Mouse (Mus musculus) NIH3T3 (cell line): ENCODE data around the gene Itgal.
A peak's percentile ranks its signal among the peaks of the same experiment; 100 is the strongest.
"Not testable (repeated sequence)": the region's sequence is repeated elsewhere in the genome, so short reads cannot be mapped to it uniquely, and the experiment has no call there.

Experiments used
- DNase-seq: peaks from one replicate; pipeline ENCODE4 v3.0.0-alpha.2; 2012; ENCODE audit warnings: low read depth

The Itgal gene

GRCm38 (mm10) chr7:127296098-127296497 lies at the start of gene Itgal:
Gene Itgal, plus strand, starts transcription at chr7:127296260.
- no peak for DNase-seq

GRCm38 (mm10) chr7:127250511-127250910 lies 45.5 kb upstream of the Itgal start:
- DNase-seq = not testable (repeated sequence)

- peak; percentile 50 for DNase-seq
Observed at GRCm38 (mm10) chr7:127252414-127252813, 43.6 kb upstream of the Itgal start.

- no peak for DNase-seq
Observed at GRCm38 (mm10) chr7:127253341-127253740, 42.7 kb upstream of the Itgal start.

- peak; percentile 96 for DNase-seq
Observed at GRCm38 (mm10) chr7:127253821-127254769, 42.0 kb upstream of the Itgal start.

- DNase-seq = no peak
Observed at GRCm38 (mm10) chr7:127255008-127255407, 41.1 kb upstream of the Itgal start.

- no peak for DNase-seq
Observed at GRCm38 (mm10) chr7:127255965-127256364, 40.1 kb upstream of the Itgal start.

GRCm38 (mm10) chr7:127256518-127256917 lies 39.5 kb upstream of the Itgal start:
- DNase-seq = no peak

GRCm38 (mm10) chr7:127259186-127259905 lies 36.7 kb upstream of the Itgal start:
- DNase-seq = no peak

GRCm38 (mm10) chr7:127260309-127261111 lies 35.5 kb upstream of the Itgal start, which contains the start of gene Dctpp1:
Gene Dctpp1, minus strand, starts transcription at chr7:127260709.
- DNase-seq = peak; percentile 96

GRCm38 (mm10) chr7:127262218-127262961 lies 33.7 kb upstream of the Itgal start:
- no peak for DNase-seq

GRCm38 (mm10) chr7:127263526-127263925 lies 32.5 kb upstream of the Itgal start:
- DNase-seq = no peak

- DNase-seq = peak; percentile 51
Observed at GRCm38 (mm10) chr7:127270256-127270655, 25.8 kb upstream of the Itgal start.

- DNase-seq = no peak
Observed at GRCm38 (mm10) chr7:127270666-127271065, 25.4 kb upstream of the Itgal start.

GRCm38 (mm10) chr7:127271093-127271492 lies 25.0 kb upstream of the Itgal start:
- no peak for DNase-seq

- DNase-seq = no peak
Observed at GRCm38 (mm10) chr7:127272566-127272965, 23.5 kb upstream of the Itgal start.

GRCm38 (mm10) chr7:127273118-127273923 lies 22.7 kb upstream of the Itgal start:
- no peak for DNase-seq

GRCm38 (mm10) chr7:127273925-127274789 lies 21.9 kb upstream of the Itgal start, which contains the start of gene Sephs2:
Gene Sephs2, minus strand, starts transcription at chr7:127274055.
- DNase-seq = peak; percentile 95

GRCm38 (mm10) chr7:127276519-127276961 lies 19.5 kb upstream of the Itgal start:
- DNase-seq = no peak
